Mouse (Mus musculus) lung, postnatal 10 days (tissue): Measurements from ENCODE around the gene Oit1.
A peak's percentile ranks its signal among the peaks of the same experiment; 100 is the strongest.

Source experiments
- DNase-seq: peaks from one replicate; pipeline ENCODE4 v3.0.0; 2021

Gene Oit1

DNA sequence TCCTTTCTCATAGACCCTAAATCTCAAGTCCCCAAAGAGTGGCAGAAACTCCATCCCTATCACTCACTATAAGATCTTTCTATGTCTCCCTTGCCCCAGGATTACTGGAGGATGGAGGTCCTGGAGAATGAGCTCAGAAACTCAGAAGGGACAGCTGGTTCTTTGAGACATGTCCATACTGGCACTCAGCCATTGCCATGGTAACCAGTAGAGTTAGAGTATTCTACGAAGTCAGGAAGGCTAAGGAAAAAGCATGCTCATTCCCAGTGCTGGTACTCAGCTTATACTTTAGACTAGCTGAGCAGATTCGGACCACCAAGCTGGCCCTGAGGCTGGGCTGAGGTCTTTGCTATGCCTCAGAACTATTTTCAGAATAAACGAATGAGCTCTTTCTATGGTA is 44.0 kb downstream of the Oit1 start:
- DNase-seq = peak; percentile 49

DNA sequence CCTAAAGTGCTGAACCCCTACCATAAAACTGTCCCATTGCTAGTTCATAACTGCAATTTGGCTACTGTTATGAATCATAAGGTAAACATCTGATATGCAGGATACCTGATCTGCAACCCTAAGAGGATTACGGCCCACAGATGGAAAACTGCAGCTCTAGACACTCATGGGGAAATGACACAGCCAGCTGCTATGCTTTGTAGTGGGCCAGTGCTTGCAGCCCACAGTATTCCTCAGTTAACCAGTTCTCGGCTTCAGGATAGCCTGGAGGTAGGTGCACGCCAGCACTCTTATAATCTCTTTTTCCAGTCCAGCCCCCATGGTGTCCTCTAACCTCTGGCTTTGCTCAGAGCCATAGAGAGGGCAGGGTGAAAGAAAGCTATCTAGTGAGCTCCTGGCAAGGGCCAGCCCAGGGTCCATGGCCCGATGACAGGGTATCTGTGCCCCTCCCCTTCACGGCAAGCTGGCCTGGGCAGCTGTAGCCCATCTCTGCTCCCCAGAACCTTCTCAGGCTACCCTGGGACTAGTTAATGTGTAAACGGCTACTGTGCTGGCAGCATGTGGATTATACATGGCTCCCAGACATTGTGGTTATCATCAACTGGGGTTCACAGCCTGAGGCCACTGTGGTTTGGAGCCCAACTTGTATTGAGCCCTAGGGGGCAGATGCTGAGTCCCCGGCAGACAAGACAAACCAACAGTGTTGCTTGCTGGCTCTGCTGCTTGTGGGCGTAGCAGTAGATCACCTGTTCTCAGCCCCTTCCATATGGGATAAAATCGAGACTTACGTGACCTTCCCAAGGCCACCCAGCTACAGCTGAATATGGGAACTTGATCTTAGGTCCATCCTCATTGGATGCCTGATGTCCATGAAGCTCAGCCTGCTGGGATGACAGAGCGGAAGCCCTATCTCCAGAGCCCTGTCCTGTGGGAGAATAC is 46.0 kb downstream of the Oit1 start:
- no peak for DNase-seq

DNA sequence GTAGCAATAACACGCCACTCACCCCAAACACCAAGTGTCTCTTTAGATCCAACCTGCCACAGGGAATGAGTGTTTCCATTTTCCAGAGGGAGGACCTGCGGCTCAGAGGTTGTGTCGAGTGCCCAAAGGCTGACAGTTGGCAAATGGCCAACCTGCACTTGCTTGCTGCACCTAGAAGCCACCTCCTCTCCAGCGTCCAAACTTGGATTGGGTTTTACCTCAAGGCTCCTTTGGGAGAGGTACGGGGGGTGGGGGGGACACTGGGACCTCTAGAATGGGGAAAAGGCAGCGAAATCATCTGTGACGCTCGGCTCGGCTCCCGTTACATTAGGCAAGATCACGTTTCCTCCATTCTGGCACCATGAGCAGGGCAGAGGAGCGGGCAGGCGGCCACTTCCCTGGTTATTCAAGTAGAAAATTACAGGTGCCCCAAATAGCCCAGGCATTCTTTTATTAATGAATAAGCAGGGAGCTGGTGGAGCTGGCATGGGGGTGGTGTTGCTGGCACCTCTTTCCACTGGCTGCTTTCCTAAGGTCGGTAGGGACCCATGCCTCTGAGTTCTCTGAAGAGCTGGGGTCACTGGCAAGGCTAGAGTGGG is 47.1 kb downstream of the Oit1 start:
- DNase-seq = no peak

DNA sequence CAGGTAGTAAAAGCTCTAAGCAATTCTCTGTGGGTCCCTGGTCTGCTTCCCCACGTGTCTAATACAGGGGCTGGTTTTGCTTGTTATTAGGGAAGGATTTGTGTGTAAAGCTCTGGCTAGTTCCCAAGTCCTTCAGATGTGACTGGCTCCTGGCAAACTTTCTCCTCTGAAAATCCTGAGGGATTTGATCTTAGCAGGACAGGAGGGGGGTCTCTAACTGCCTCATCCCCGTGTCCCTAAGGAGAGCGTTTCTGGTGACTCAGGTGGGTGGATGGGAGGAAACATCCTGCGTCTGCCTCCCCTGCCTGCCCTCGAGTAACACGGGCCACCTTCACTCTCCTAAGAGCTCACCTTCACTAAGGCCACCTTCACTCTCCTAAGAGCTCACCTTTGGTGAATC is 48.2 kb downstream of the Oit1 start:
- no peak for DNase-seq

DNA sequence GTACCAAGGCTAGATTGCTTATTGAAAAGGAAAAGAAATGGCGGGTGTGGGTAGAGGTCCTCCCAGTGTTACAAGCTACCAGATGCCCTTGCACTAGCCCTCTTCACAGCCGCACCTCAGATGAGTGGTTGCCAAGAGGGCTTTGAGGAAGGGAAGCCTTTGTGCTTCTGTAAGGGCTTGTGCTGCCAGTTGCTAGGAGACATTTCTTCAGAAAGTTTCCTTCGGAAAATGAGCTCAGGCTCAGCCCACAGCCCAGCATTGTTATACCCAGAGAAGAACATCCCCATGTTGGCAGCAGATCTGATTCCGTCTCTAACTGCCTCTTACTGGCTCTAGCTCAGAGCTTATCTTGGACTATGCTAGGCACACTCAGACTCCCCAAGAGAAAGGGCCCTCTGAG is 49.0 kb downstream of the Oit1 start:
- DNase-seq = peak; percentile 21

DNA sequence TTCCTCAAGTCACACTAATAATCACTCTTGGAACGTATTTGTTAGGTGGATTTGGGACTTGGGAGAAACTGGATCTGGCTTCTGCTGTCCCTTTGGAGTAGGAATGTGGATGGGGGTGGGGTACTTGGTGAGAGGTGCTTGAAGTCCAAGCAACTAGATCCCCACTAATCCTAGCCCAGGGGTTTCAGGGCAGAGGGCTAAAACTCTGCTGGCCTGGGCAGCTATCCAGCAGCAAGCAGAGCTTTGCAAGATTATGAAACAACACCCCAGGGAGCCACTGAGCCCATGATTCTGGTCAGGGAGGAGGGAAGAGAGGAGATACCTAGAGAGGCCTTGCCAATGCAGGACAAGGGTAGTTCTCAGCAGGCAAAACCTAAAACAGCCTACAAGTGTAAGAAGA is 51.2 kb downstream of the Oit1 start:
- DNase-seq = no peak

DNA sequence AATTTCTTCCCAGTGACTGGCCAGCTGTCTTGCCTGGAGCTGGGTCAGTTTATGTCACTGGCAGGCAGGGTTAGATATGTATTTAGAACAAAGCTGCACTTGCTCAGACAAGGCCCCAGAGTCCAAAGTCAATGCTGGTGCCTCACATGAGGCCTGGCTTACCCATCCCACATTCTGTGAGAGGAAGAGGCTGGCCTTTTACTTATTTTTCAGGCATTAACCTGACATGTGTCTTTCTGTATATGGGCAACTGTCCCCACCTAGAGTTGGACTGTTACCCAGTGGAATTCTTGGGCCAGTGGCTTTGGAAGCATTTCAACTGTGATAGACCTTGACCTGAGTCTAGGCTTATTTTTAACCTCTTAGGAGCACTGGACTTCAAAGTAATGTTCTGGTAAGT is 51.6 kb downstream of the Oit1 start:
- DNase-seq = no peak

DNA sequence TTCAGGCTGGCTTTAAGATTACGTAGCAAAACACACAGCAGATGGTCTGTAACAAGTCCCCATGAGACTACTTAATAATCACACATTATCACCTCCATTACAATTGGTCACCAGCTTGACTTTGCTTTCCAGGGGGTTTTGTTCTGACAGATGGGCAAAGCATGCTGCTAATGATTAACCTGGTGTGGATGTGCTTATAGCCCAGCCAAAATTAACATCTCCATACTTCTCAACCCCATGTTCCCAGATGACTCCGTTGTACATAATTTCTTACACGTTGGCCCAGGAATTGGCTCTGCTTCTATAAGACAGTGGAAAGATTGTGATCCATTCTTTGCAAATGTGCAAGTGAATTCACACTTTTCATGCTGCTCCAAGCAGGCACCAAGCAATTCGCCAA is 52.8 kb downstream of the Oit1 start:
- DNase-seq = no peak

DNA sequence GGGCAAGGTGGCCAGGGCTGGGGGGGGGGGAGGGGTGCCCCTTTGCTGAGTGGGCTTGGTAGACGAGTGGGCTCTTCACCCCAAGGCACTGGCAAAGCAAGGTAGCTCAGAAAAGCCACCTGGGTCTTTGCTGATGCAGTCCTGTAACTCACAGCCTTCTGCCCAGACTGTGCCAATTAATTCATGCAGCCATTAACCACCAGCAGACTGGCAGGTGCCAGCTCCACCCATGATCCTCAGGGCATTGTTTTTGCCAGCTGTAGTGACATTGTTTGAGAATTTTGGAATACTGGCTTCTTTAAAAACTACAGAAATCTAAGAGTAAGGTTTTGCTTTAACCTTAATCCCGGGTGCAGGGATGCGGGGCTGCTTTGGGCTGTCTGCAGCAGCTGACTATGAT is 58.0 kb downstream of the Oit1 start:
- no peak for DNase-seq

DNA sequence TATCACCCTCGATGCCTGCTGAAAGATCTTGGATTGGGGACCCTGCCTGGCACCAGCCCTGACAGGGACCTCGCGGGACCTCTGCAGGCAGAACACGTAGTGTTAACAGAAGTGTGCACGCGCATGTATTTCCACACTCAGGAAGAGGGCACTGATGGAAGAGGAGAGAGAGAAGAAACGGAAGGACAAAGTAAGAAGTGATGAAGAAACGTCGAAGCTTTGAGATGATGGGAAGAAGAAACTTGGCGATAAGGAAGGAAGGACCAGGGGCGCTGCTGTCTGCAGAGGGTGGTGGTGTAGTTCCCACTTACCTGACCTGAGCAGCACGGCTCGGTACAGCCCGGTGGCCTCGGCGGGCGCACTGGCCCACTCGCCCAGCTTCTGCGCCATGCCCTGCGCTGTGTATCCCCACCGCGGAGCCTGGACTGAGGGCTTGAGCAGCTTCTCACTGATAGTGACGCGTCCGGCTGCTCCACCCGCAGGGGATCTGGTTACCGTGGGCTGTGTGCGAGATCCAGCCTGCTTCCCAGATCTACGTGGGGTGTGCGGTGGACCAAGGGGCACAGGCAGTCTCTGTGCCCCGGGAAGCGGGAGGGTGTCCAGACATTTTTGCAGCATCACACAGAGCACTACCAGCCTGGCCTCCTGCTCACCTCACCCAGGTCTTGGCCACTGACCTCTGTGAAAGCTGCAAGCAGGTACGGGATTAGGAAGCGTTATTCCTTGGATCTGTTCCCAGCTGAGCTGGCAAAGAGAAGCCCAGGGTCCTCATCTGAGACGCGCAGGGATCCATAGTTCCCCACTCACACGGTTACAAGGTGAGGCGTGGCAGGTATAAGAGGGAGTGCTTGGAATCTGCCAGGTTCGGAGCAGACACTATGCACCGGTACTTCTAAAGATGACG is 61.1 kb downstream of the Oit1 start, which contains the start of gene Fam107a:
Gene Fam107a, minus strand, starts transcription at position 830 of the 904 bp plus-strand sequence.
- no peak for DNase-seq

DNA sequence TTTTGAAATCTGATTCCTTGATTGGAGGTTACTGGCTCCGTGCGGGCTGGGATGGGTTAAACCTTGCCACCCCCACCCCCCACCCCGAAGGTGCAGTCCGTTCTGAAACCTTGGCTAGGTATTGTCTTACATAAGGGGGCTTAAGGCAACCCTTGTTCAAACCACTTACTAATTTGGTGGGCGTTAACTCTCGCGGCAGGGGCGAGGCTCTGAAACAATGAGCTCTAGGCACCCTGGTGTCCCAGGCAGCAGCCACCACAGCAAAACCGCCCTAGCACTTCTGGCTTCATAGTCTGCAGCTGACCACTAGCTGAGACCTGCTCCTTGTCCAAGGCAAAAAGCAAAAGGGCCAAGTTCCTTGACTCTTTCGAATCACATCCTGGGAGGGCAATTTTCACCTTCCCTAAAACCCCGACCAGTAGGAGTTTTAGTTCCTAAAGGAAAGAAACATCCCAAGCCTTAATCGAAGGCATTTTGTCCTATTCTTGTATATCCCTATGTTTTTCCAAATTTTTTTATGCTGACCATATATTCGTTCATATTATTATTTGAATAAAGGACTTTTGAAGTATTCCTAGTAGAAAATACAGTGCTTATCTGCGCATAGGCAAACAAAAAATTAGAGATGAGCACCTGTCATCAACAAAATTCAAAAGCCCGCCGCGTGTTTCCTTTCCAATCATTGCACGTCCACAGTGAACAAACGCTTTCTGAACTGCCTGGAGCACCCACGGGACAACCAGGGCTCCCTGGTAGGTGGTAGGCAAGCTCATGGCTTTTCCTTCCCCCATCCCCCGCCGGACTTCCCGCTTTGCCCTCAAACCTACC is 62.0 kb downstream of the Oit1 start:
- DNase-seq = no peak

DNA sequence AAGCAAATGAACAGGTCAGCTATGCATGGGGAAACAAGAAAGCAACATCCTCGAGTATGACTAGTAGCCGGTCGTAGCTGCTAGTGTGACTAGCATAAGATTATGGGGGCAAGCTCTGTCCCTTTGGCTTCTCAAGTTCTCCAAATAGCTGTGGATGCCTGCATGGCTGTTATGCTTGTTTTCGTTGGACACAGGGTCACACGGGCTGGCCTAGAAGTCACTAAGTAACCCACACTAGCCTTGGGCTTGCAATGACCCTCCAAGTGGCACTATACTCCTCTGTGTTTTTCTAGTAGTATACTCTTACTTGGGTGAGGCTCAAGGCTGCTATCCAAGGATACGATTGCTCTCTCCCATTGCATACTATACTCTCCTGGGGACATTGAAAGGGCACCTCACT is 63.4 kb downstream of the Oit1 start:
- DNase-seq = no peak

DNA sequence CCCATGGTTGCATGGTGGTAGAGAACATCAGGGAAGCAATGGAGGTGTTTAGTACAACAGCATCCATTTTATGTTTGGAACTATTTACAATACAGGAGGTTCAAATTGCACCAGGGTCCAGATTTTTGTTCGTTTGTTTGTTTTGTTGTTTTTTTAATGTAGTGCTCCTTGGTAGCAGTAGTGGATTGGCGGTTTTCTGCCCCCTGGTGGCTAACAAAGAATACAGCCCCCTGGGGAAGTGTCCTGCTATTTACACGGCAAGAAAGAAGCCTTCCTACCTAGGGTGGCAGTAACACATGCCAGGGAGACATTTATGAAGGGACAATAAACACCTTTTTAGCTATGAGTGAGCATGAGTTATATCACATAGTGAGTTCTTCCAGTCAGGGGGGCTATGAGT is 64.0 kb downstream of the Oit1 start:
- peak; percentile 48 for DNase-seq

DNA sequence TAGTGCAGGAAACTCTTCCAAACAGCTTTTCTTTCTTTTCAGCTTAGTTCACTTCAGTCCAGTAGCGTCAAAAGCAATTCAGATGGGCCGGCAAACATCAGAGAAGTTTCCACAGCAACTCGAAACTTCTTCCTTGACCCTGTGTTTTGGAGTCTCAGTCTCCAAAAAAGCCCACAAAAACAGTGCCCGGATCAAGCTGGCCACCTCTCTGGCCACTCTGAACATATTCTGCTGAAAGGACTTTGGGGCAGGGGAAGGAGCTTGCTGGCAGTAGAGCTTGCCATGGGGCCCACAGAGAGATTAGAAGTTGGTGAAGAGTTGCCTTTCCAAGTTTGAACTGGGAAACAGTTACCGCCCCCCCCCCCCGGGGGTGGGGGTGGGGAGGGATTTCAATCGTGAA is 64.7 kb downstream of the Oit1 start:
- DNase-seq = no peak

DNA sequence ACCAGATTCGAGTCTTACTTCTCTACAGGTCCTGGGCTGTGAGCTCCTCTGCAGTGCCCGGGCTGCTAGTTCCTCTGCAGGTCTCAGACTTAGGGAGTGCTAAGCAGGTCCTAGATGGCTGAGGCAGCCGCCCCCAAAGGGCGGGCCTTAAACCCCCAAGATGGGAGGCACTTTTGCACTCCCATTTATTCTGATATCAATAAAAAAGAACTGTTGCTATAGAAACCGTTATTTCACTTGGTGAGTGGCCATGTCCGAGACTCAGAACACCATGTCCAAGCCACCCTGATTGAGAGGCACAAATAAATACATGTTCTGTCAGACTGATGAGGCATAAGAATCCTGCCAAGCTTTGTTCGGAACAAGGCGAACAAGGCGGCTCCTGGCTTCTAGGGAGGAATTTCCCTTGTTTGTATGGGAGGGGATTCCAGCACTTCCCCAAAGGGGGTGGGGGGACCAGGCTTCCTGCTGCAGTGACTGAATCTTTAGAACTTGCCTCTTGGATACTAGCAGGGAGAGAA is 68.9 kb downstream of the Oit1 start:
- peak; percentile 71 for DNase-seq

DNA sequence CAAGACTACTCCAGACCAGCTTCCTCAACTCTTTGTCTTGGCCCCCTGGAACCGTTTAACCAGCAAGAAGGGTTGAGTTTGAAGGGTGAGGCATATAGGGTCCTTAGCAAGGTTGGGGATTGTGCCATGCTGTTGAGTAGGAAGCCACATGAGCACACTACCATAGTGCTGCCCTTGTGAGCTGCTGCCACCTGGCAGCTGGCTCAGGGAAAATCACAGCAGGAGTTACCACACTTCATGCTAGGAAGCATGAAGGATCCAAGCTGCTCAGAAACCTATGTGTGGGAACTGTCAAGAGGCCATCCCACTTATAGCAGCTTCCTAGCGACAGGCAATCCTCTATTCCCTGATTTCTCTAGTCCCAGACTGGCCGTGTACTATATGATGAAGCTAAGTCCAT is 69.9 kb downstream of the Oit1 start:
- no peak for DNase-seq

DNA sequence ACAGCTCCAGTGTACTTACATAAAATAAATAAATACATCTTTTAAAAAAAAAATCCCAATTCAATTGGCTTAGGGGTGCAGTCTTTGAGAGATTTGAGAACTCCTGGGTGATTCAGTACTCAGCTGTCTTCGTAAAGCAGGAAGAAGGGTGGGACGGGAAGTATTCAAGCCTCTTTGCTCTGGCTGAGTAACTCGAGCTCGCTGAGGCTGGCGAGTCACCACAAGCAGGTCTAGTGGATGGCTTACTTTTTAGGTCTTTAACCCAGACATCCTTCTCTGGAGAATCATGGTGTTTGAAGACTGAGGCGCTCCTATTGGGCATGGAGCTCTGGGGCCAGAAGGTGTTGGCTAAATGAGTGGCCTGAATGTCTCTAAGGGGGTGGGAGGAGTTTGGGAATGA is 71.7 kb downstream of the Oit1 start:
- DNase-seq = no peak

DNA sequence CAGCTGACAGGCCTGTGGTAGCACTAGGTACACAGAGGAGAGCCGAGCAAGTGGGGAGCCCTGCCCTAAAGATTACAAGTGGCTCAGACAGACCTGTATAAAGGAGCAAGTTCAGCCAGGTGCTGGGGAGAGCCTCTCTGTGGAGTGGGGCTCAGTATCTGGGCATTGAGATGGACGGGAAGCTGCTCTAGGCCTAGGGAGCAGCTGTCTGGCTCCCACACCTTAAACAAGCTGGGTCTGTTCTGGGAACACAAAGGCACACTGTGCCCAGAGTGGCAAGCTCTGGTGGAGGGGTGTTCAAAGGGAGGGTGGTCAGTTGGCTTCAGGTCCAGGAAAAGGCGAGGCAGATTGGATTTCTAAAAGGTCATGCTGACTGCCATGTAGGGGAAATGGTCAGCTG is 73.5 kb downstream of the Oit1 start:
- no peak for DNase-seq

DNA sequence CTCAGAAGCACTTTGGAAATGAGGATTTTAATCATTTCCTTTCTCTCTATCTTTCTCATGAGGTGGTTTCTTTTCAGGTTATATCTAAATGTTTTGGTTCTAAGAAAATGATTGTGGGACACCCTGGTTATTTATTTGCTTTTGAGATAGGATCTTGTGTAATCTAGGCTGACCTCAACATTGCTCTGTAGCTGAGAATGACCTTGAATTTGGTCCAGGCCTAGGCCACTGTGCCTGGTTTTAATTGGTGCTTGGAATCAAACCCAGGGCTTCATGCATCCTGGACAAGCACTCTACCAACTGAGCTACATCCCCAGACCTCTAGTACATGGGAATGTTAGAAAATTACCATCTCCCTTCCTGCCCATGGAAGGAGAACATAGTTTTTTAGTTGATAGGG is 74.5 kb downstream of the Oit1 start:
- no peak for DNase-seq

DNA sequence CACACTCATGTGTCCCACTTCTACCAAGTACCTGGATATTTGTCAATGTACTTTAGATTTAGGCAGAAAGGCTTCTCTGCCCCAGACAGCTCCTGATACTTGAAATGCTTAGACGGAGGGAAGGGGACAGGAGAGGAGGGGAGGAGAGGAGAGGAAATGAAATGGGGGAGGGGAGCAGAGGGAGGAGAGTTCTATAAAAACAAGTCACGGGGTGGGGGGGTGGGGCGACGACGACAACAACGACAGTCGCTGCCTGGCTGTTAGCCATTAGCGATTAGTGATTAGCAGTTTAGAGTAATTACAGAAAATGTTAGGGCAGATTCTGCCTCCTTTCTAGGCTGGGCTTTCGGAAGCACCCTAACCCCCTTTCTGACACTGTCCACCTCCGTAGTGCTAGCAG is 75.9 kb downstream of the Oit1 start:
- no peak for DNase-seq

DNA sequence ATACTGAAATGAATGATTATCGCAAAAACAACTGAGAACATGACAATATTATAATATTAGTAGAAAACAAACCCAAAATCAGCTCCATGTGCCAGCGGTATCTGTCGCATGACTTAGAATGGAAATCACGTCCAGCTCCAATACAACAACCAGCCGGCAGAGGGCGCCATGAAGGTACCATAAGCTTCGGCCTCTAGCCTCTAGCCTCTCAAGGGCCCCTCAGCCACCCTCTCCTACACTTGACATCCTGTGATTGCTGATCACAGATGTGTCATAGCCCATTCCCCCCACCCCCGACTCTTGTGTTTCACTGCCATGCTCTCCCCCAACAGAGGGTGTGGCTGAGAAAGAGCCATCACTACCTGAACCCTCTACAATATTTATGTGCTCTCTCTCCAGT is 78.3 kb downstream of the Oit1 start:
- peak; percentile 74 for DNase-seq
